Mouse (Mus musculus) heart, adult 2 months (tissue): ENCODE measurements around the gene Atg13. TPM values are rescaled to one million over a fixed set of nuclear protein-coding genes. Genes with fewer than 3 reads are reported as not detected.

Experiments
- DNase-seq, 2 experiments: peaks; one replicate each; pipeline ENCODE4 v3.0.0; 2021
- H3K27ac ChIP-seq: fragments of 200-600 bp; 2 replicates; pipeline ENCODE4 v1.8.1; 2022
- H3K27me3 ChIP-seq: fragments of 200-500 bp; 2 replicates; pipeline ENCODE4 v1.6.1; 2012; ENCODE audit warnings: mild to moderate bottlenecking, low read length, inconsistent platforms, mixed read lengths; ENCODE audit not compliant: control insufficient read depth, insufficient read depth
- H3K36me3 ChIP-seq: fragments of 200-500 bp; 2 replicates; pipeline ENCODE4 v1.6.1; 2012; ENCODE audit warnings: low read length, inconsistent platforms; ENCODE audit not compliant: control insufficient read depth, insufficient read depth
- H3K4me1 ChIP-seq: fragments of 200-500 bp; 2 replicates; pipeline ENCODE4 v1.6.1; 2011; ENCODE audit warnings: low read length; ENCODE audit not compliant: control insufficient read depth, insufficient read depth
- H3K4me3 ChIP-seq: fragments of 200-600 bp; 2 replicates; pipeline ENCODE4 v1.8.1; 2022
- H3K79me2 ChIP-seq: fragments of 200-500 bp; replicated peaks from 2 replicates; pipeline ENCODE4 v1.6.1; 2012; ENCODE audit warnings: mild to moderate bottlenecking, inconsistent platforms, low read length, moderate library complexity, mixed read lengths; ENCODE audit not compliant: control insufficient read depth, insufficient read depth
- H3K9ac ChIP-seq: fragments of 200-500 bp; 2 replicates; pipeline ENCODE4 v1.6.1; 2012; ENCODE audit warnings: low read depth, mild to moderate bottlenecking, control low read depth, inconsistent platforms, low read length, mixed read lengths
- CTCF ChIP-seq: fragments of 200-600 bp; IDR thresholded peaks from 2 replicates; pipeline ENCODE4 v1.8.1; 2022; ENCODE audit warnings: antibody characterized with exemption, mild to moderate bottlenecking, moderate library complexity
- EP300 ChIP-seq: fragments of 200-500 bp; IDR thresholded peaks from 2 replicates; pipeline ENCODE4 v1.6.1; 2011; ENCODE audit warnings: low read depth, low read length, control low read depth; ENCODE audit not compliant: insufficient read depth
- POLR2A ChIP-seq: fragments of 200-500 bp; IDR thresholded peaks from 2 replicates; pipeline ENCODE4 v1.6.1; 2011; ENCODE audit warnings: mild to moderate bottlenecking, low read depth, low read length, control low read depth; ENCODE audit not compliant: insufficient read depth
- WGBS: fragments of 180-500 bp; shearing (Covaris S2); methylation state at CpG from one replicate; pipeline ENCODE4 v1.1.7; 2018; 5-methylcytosine and 5-hydroxymethylcytosine counted together
- intact Hi-C: fragments of 180-260 bp; cut with DNase I; formaldehyde crosslinking; loops from one replicate; pipeline ENCODE4 v1.15.1; 2025
- polyA plus RNA-seq: library from polyadenylated mRNA; depleted of rRNA; stranded (reverse); fragments of >200 nt; gene quantifications from 2 replicates; pipeline ENCODE4 v1.2.3, GENCODE M21; 2012
- total RNA-seq, 2 experiments: library from RNA; stranded (reverse); gene quantifications; 2 replicates each; pipeline ENCODE4 v1.2.3; 2021

The Atg13 gene
- total and polyA plus RNA-seq, 3 experiments, result 43.1 to 66.4 (median 54.1) TPM

- Histone ChIP-seq H3K27ac (peak overlapping the region; percentile 94), H3K79me2 (0 out of 2 replicates have a peak, but pooled peaks cover 2% of the 10 kb centered on the region), H3K9ac (peak overlapping the region; percentile 94), H3K36me3 (no peaks in the 10 kb centered on the region), H3K4me1 (peaks cover 9% of the 10 kb centered on the region), H3K27me3 (no peaks in the 10 kb centered on the region), H3K4me3 (peak overlapping the region; percentile 70)
- 3% methylated on average over 16 of the region's 16 CpGs for WGBS
- TF ChIP-seq POLR2A (no peak), EP300 (no peak; the same call in 1 of the 2 replicates), CTCF (no peak)
- intact Hi-C loops, result loop anchor here (1.0 kb wide), 1 partner anchor 60 kb away; the partner anchor contains the start of genes Atg13 and Harbi1
- DNase-seq, result no peak
Measured at GRCm38 (mm10) chr2:91650360-91650995, 59.9 kb downstream of the Atg13 start.

DNA sequence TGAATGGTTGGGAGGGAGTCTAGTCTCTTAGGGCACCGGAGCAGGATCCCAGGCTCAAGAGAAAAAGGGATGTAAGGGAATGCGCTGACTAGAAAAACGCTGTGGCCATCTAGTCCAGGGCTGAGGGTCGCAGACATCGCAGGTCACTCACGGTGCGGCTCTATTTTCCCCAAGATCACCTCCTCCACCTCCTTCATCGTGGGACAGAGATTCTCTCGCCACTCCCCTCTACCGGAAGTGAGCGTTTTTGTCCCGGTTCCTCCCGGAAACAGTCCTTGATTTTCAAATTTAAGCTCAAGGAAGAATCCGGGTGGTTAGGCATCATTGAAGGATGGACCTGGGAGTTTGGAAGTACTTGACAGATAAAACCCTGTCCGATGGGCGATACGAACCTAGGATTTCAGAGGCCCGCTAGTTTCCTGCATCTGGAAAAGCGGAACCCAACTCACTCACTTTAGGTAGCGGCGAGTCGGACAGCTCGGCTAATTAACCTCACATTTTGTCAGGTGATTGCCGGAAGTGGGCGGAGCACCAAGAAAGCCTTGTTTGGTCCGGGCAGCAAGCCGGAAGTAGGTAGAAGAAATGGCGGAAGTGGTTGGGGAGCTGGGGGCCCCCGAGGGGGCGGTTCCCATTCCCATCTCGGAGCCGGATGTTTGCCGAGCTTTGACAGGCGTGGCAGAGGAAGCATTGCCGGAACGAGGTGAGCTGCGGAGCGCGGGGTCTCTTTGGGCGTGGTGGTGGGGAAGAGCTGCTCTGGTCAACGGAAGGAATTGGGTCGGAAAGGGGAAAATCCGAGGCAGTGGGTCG is 60.6 kb downstream of the Atg13 start, which contains the start of the genes Zfp408 and Arhgap1:
Gene Zfp408 (minus strand): TSS at position 239 of the 807 bp plus-strand sequence.
Gene Arhgap1 (plus strand): TSS at position 308 of the 807 bp plus-strand sequence.
- TF ChIP-seq POLR2A (peak; percentile 85), EP300 (peak; percentile 33; the same call in 1 of the 2 replicates), CTCF (no peak)
- intact Hi-C loops, result loop anchor here (1.0 kb wide), 1 partner anchor 61 kb away; the partner anchor contains the start of genes Atg13 and Harbi1
- H3K4me1 ChIP-seq, result peaks cover 9% of the 10 kb centered on the region
- DNase-seq, result peak; percentile 95 to 96
- H3K36me3 ChIP-seq, result no peaks in the 10 kb centered on the region
- peak within 1 kb of the TSS; percentile 94 for H3K27ac ChIP-seq
- 0 out of 2 replicates have a peak, but pooled peaks cover 2% of the 10 kb centered on the region for H3K79me2 ChIP-seq
- no peaks in the 10 kb centered on the region for H3K27me3 ChIP-seq
- peak within 1 kb of the TSS; percentile 70 for H3K4me3 ChIP-seq
- under 1% methylated on average over 44 of the region's 44 CpGs for WGBS
- peak within 1 kb of the TSS; percentile 94 for H3K9ac ChIP-seq

DNA sequence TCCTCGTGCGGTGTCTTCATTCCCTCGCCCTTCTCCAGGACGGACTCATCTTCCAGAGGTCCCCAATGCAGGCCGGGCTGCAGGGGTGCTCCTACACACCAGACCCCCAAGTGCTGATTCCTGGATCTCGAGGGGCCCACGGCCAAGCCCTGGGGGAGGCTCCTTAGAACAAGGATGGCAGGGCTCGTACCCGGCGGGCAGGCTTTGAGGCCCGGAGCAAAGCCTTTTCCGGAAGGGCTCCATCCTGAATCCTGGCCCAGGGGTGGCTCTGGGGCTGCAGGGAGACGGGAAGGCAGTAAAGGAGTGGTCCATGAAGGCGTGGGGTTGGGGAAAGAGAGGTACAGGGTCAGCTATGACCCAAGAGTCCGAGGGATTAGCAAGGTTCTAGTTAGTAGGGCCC is 61.2 kb downstream of the Atg13 start:
- Histone ChIP-seq H3K27ac (peak overlapping the region; percentile 94), H3K36me3 (no peaks in the 10 kb centered on the region), H3K4me1 (peaks cover 9% of the 10 kb centered on the region), H3K4me3 (peak overlapping the region; percentile 70), H3K27me3 (no peaks in the 10 kb centered on the region), H3K79me2 (0 out of 2 replicates have a peak, but pooled peaks cover 2% of the 10 kb centered on the region), H3K9ac (peak overlapping the region; percentile 71)
- 2% methylated on average over 15 of the region's 15 CpGs for WGBS
- DNase-seq, result peak; percentile 13 to 39
- intact Hi-C loops, result no loop called here
- TF ChIP-seq POLR2A, result no peak
- TF ChIP-seq CTCF, result no peak
- no peak for TF ChIP-seq EP300

- H3K4me3 ChIP-seq, result no peak overlapping the region
- intact Hi-C loops, result no loop called here
- 0 out of 2 replicates have a peak, but pooled peaks cover 2% of the 10 kb centered on the region for H3K79me2 ChIP-seq
- peaks cover 3% of the 10 kb centered on the region; the same call in 1 of the 2 replicates for H3K4me1 ChIP-seq
- WGBS, result 34% methylated on average over 1 of the region's 1 CpGs
- no peak overlapping the region for H3K9ac ChIP-seq
- no peak overlapping the region for H3K27ac ChIP-seq
- no peaks in the 10 kb centered on the region for H3K36me3 ChIP-seq
- DNase-seq, result peak; percentile 31 to 70
- no peaks in the 10 kb centered on the region for H3K27me3 ChIP-seq
- no peak for TF ChIP-seq EP300
- TF ChIP-seq CTCF, result peak; percentile 87
Measured at GRCm38 (mm10) chr2:91646733-91647132, 63.6 kb downstream of the Atg13 start.

DNA sequence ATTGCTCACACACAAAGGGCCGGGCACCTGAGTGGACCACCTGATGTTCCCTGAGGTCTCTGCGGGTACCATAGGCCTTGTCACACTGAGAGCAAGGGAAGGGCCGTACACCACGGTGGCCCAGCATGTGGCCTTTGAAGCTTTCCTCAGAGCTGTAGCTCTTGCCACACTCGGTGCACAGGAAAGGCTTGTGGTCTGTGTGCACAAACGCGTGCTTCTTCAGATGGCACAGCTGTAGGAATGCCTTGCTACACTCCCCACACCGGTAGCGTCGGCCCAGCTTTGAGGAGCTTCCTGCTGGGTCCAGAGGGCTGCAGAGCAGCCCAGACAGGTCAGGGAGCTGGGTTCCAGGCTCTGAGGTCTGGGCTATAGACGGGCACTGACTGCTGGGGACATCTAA is 64.6 kb downstream of the Atg13 start:
- Histone ChIP-seq H3K79me2 (0 out of 2 replicates have a peak, but pooled peaks cover 2% of the 10 kb centered on the region), H3K4me1 (0 out of 2 replicates have a peak, but pooled peaks cover 1% of the 10 kb centered on the region), H3K36me3 (no peaks in the 10 kb centered on the region), H3K27me3 (no peaks in the 10 kb centered on the region), H3K27ac (no peak overlapping the region), H3K4me3 (no peak overlapping the region), H3K9ac (no peak overlapping the region)
- intact Hi-C loops, result no loop called here
- TF ChIP-seq POLR2A (no peak), EP300 (no peak), CTCF (no peak)
- DNase-seq, result no peak
- WGBS, result 94% methylated on average over 11 of the region's 11 CpGs
